Mouse (Mus musculus): ENCODE results near the gene Ptgis.

DNA sequence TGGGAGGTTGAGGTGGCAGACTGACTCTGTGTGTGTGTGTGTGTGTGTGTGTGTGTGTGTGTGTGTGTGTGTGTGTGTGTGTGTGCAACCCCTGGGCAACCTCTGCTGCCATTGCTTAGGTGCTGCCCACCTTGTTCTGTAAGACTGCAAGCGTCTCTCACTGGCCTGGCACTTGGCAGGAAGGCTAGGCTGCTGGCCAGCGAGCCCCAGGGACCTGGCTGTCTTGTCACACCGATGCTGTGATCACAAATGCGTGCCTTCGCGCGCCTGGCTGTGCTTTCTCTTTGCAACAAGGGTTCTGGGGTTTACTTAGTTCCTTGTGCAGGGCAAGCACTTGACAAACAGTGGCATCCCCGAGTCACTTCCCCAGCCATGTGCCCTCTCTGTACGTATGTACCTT lies 30.5 kb downstream of the Ptgis start:
- no peak for TF ChIP-seq POLR2AphosphoS2 (IDR thresholded peaks at IDR 0.05; ENCODE audit: insufficient read length, low read depth)
- TF ChIP-seq POLR2A (IDR thresholded peaks at IDR 0.05; ENCODE audit: insufficient read length, low read depth) = no peak
- TF ChIP-seq USF1 (IDR thresholded peaks at IDR 0.05; ENCODE audit: low read depth) = no peak

Data from myocyte (in vitro differentiated cells).